Mouse (Mus musculus): ENCODE results near the gene Bpifb9b.

DNA sequence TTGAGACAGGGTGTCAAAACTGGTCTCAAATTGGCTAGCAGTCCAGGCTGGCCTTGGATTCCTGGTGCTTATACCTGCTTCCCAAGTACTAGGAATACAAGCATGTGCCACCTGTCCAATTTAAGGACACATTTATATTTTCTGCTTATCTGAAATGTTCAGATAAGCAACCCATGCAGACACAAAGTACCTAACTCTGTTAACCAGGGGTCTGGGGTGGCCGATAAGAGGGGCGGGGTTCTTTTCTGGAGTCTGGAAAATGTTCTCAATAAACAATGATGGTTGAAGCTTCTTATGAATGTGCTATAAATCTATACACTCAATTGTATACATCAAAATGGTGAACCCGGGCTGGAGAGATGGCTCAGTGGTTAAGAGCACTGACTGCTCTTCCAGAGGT is 19.8 kb downstream of the Bpifb9b start:
- no peak for TF ChIP-seq CTCF (IDR thresholded peaks at IDR 0.05; ENCODE audit: low read depth)
- peak; percentile 91 for TF ChIP-seq EP300 (IDR thresholded peaks at IDR 0.05; ENCODE audit: low read depth)
